In genomic region chr6:38353181-38353580, GRCm38 (mm10) we compare ENCODE assay signal across 8 mouse cellular contexts. TPM values are rescaled to one million over a fixed set of nuclear protein-coding genes. Genes with fewer than 3 reads are reported as not detected.
DNase-seq lines count a peak whose midpoint lies in the region; ATAC-seq and TF ChIP-seq lines count a peak whose summit lies in the region.

No protein-coding gene starts in this region.

- peak overlapping the region; percentile 77; the same call in 1 of the 2 replicates for H3K4me2 ChIP-seq in limb, embryonic 14.5 days (replicated peaks; ENCODE audit: low read depth, low read length, severe bottlenecking)

- H3K4me1 ChIP-seq in limb, embryonic 14.5 days (ENCODE audit: control insufficient read depth, insufficient read depth, low read length), result no peaks in the 10 kb centered on the region

- peak; percentile 77 for DNase-seq in heart, adult 11 months
- DNase-seq in heart, postnatal 36 days, result no peak
- DNase-seq in thymus, postnatal 14 days, result peak; percentile 15
- DNase-seq in thymus, adult 18-20 months, result no peak
- no peak for DNase-seq in limb, embryonic 14.5 days (ENCODE audit: low spot score)
- no peak for DNase-seq in adrenal gland, adult 18-20 months (ENCODE audit: low spot score in 2 of 2)
- no peak for DNase-seq in kidney, adult 8-10 months
- no peak for DNase-seq in urinary bladder, postnatal 25 days (ENCODE audit: low spot score)

- no peaks in the 10 kb centered on the region for H3K9me3 ChIP-seq in limb, embryonic 14.5 days (ENCODE audit: control insufficient read depth, low read length)

- H3K36me3 ChIP-seq in limb, embryonic 14.5 days (ENCODE audit: control insufficient read depth, insufficient read depth, low read length), result no peaks in the 10 kb centered on the region

- intact Hi-C loops in heart, postnatal 36 days (cut with DNase I), result loop anchor here (5.0 kb wide), 1 partner anchor 79 kb away; the partner anchor contains the start of gene Ubn2

- H3K27me3 ChIP-seq in limb, embryonic 14.5 days (ENCODE audit: control insufficient read depth, insufficient read depth, low read length), result peaks cover 51% of the 10 kb centered on the region

- no peak for TF ChIP-seq POLR2A in limb, embryonic 14.5 days (IDR thresholded peaks at IDR 0.05; ENCODE audit: borderline replicate concordance, extremely low read depth, insufficient read depth, insufficient read length)

- no peak for ATAC-seq in limb, embryonic 14.5 days (ENCODE audit: low FRiP score, low read depth)

- WGBS in limb, embryonic 14.5 days, result 4% methylated on average over 13 of the region's 13 CpGs

- no peak overlapping the region for H3K27ac ChIP-seq in limb, embryonic 14.5 days (replicated peaks; ENCODE audit: low read depth, low read length)

- H3K4me3 ChIP-seq in limb, embryonic 14.5 days (replicated peaks; ENCODE audit: low read length), result peak overlapping the region; percentile 68

- H3K9ac ChIP-seq in limb, embryonic 14.5 days (ENCODE audit: low read depth, low read length, severe bottlenecking), result no peak overlapping the region

RNA-seq across cellular contexts. Expression of gene Zc3hav1, which starts 1.2 kb away (rescaled TPM):
- 10 to 100 TPM; 15.3 to 16.2 TPM for total RNA-seq in heart, postnatal 36 days (2021)
- 4.3 and 4.5 TPM in 2 replicates for polyA plus RNA-seq in limb, embryonic 14.5 days (2012; rRNA removed)
- 3.5 and 4.3 TPM in 2 replicates for polyA plus RNA-seq in limb, embryonic 14.5 days (2014; fragmentation: Nextera tagmentation; extraction: Ambion mirVana)
- 10 to 100 TPM; 50.6 to 65.0 TPM for total RNA-seq in adrenal gland, adult 18-20 months (2021)

RNA-seq across cellular contexts. Expression of gene Ttc26, which starts 28.1 kb away (rescaled TPM):
- total RNA-seq in heart, postnatal 36 days (2021), result 1 to 10 TPM; 1.9 to 2.0 TPM
- 7.0 and 7.1 TPM in 2 replicates for polyA plus RNA-seq in limb, embryonic 14.5 days (2012; rRNA removed)
- polyA plus RNA-seq in limb, embryonic 14.5 days (2014; fragmentation: Nextera tagmentation; extraction: Ambion mirVana), result 4.3 and 5.2 TPM in 2 replicates
- total RNA-seq in adrenal gland, adult 18-20 months (2021), result 1 to 10 TPM; 1.3 to 2.3 TPM

RNA-seq across cellular contexts. Expression of gene Zc3hav1l, which starts 54.1 kb away (rescaled TPM):
- total RNA-seq in heart, postnatal 36 days (2021), result 1 to 10 TPM; 1.1 to 1.9 TPM
- polyA plus RNA-seq in limb, embryonic 14.5 days (2012; rRNA removed), result 44.3 and 62.0 TPM in 2 replicates
- 14.6 and 16.3 TPM in 2 replicates for polyA plus RNA-seq in limb, embryonic 14.5 days (2014; fragmentation: Nextera tagmentation; extraction: Ambion mirVana)
- total RNA-seq in adrenal gland, adult 18-20 months (2021), result 1 to 10 TPM; 2.1 to 2.8 TPM

Comparison
In these comparisons a context has a peak if more than half of its experiments do, and no peak if none do; other contexts are left out.
1. DNase-seq: peak in heart, adult 11 months (single experiment) and thymus, postnatal 14 days (single experiment); none in heart, postnatal 36 days (0 of 2), thymus, adult 18-20 months (0 of 2), limb, embryonic 14.5 days (single experiment), adrenal gland, adult 18-20 months (0 of 2), kidney, adult 8-10 months (0 of 2) and urinary bladder, postnatal 25 days (single experiment).